In the genomic region with DNA sequence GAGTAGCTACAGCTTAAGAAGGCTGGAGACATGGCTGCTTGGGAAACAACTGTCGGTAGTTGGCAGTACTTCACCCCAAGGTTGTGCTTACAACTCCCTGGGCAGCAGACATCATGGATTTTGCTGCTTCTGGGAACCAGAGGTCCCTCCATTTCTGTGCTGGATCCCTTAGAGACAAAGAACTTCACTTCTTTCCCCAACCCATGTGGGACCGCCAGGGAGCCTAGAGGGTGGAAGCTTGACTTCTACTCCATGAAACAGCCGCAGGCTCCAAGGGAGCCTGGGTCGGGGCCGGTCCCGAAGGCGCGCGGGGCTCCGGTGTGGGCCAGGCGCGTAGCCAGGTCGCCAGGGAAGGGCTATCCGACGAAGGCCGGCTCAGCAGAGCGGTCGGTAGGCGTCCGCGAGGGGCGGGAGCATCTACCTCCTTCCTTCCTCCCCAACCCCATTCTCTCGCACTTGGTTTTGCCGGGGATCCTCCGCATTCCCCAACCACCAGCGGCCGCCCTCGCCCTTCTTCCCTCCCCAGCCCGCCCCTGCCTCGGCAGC, we compare ENCODE assay signal across 8 mouse cellular contexts. TPM values are rescaled to one million over a fixed set of nuclear protein-coding genes. Genes with fewer than 3 reads are reported as not detected.
DNase-seq lines count a peak whose midpoint lies in the region; ATAC-seq and TF ChIP-seq lines count a peak whose summit lies in the region.

No protein-coding gene starts in this region.

- no peaks in the 10 kb centered on the region for H3K9me3 ChIP-seq in embryonic facial prominence, embryonic 12.5 days
- H3K9me3 ChIP-seq in heart, embryonic 10.5 days: no peaks in the 10 kb centered on the region
- no peaks in the 10 kb centered on the region for H3K9me3 ChIP-seq in liver, postnatal 0 days (ENCODE audit: low read length)
- H3K9me3 ChIP-seq in neural tube, embryonic 14.5 days (ENCODE audit: control insufficient read depth, low read length): no peaks in the 10 kb centered on the region

- no peak for TF ChIP-seq EP300 in liver, postnatal 0 days (IDR thresholded peaks at IDR 0.05; ENCODE audit: low read depth)

- WGBS in embryonic facial prominence, embryonic 12.5 days: under 1% methylated on average over 28 of the region's 30 CpGs
- under 1% methylated on average over 30 of the region's 30 CpGs for WGBS in heart, embryonic 10.5 days
- under 1% methylated on average over 21 of the region's 30 CpGs for WGBS in liver, postnatal 0 days (ENCODE audit: insufficient replicate concordance)
- under 1% methylated on average over 27 of the region's 30 CpGs for WGBS in neural tube, embryonic 14.5 days

- peaks cover 28% of the 10 kb centered on the region for H3K4me1 ChIP-seq in embryonic facial prominence, embryonic 12.5 days
- H3K4me1 ChIP-seq in heart, embryonic 10.5 days: peaks cover 31% of the 10 kb centered on the region
- H3K4me1 ChIP-seq in liver, postnatal 0 days (ENCODE audit: insufficient read depth): peaks cover 28% of the 10 kb centered on the region
- peaks cover 19% of the 10 kb centered on the region for H3K4me1 ChIP-seq in neural tube, embryonic 14.5 days (ENCODE audit: control insufficient read depth, insufficient read depth, low read length)

- H3K27ac ChIP-seq in embryonic facial prominence, embryonic 12.5 days: peak overlapping the region; percentile 100
- H3K27ac ChIP-seq in heart, embryonic 10.5 days: peak overlapping the region; percentile 98
- peak overlapping the region; percentile 99 for H3K27ac ChIP-seq in liver, postnatal 0 days (ENCODE audit: low read depth)
- peak overlapping the region; percentile 99 for H3K27ac ChIP-seq in neural tube, embryonic 14.5 days (ENCODE audit: low read depth, low read length)

- H3K4me3 ChIP-seq in embryonic facial prominence, embryonic 12.5 days: peak overlapping the region; percentile 100
- H3K4me3 ChIP-seq in heart, embryonic 10.5 days: peak overlapping the region; percentile 89
- peak overlapping the region; percentile 99 for H3K4me3 ChIP-seq in liver, postnatal 0 days (ENCODE audit: low read depth, low read length)
- H3K4me3 ChIP-seq in neural tube, embryonic 14.5 days (ENCODE audit: low read depth, low read length): peak overlapping the region; percentile 100

- H3K27me3 ChIP-seq in embryonic facial prominence, embryonic 12.5 days: no peaks in the 10 kb centered on the region
- H3K27me3 ChIP-seq in heart, embryonic 10.5 days (ENCODE audit: insufficient read depth, poor library complexity, severe bottlenecking): no peaks in the 10 kb centered on the region
- H3K27me3 ChIP-seq in liver, postnatal 0 days (ENCODE audit: insufficient read depth, low read length): no peaks in the 10 kb centered on the region
- no peaks in the 10 kb centered on the region for H3K27me3 ChIP-seq in neural tube, embryonic 14.5 days (ENCODE audit: control insufficient read depth, insufficient read depth, low read length)

- peak overlapping the region; percentile 94 for H3K4me2 ChIP-seq in embryonic facial prominence, embryonic 12.5 days (replicated peaks)
- peak overlapping the region; percentile 96 for H3K4me2 ChIP-seq in liver, postnatal 0 days (ENCODE audit: low read depth, low read length)
- H3K4me2 ChIP-seq in neural tube, embryonic 14.5 days (ENCODE audit: low read depth, low read length): peak overlapping the region; percentile 94

- ATAC-seq in embryonic facial prominence, embryonic 12.5 days (ENCODE audit: insufficient number of reproducible peaks, insufficient read depth, low FRiP score, low TSS enrichment): peak; percentile 50
- ATAC-seq in liver, postnatal 0 days: peak; percentile 66
- ATAC-seq in neural tube, embryonic 14.5 days (ENCODE audit: low read depth): peak; percentile 58

- H3K36me3 ChIP-seq in embryonic facial prominence, embryonic 12.5 days: peaks cover 13% of the 10 kb centered on the region
- H3K36me3 ChIP-seq in heart, embryonic 10.5 days: peaks cover 13% of the 10 kb centered on the region
- H3K36me3 ChIP-seq in liver, postnatal 0 days (replicated peaks; ENCODE audit: insufficient read depth, low read length): peaks cover 12% of the 10 kb centered on the region
- H3K36me3 ChIP-seq in neural tube, embryonic 14.5 days (ENCODE audit: control insufficient read depth, insufficient read depth, low read length): peaks cover 5% of the 10 kb centered on the region; the same call in 1 of the 2 replicates

- peak; percentile 38; the same call in 1 of the 2 replicates for TF ChIP-seq CTCF in liver, postnatal 0 days (IDR thresholded peaks at IDR 0.05; ENCODE audit: low read depth)

- H3K9ac ChIP-seq in embryonic facial prominence, embryonic 12.5 days: peak overlapping the region; percentile 99
- peak overlapping the region; percentile 99 for H3K9ac ChIP-seq in liver, postnatal 0 days (replicated peaks)
- H3K9ac ChIP-seq in neural tube, embryonic 14.5 days (replicated peaks; ENCODE audit: low read depth, low read length): peak overlapping the region; percentile 100

- peak; percentile 70 for DNase-seq in embryo, embryonic 10 days (ENCODE audit: low spot score)
- DNase-seq in embryo, embryonic 9.5 days (ENCODE audit: extremely low spot score): no peak
- DNase-seq in adrenal gland, adult 2 months: peak; percentile 91
- peak; percentile 88 for DNase-seq in heart, embryonic 10.5 days (ENCODE audit: low spot score)
- DNase-seq in kidney, adult 8-10 months: peak; percentile 76 to 78
- DNase-seq in liver, postnatal 0 days: no peak

RNA-seq across cellular contexts. Expression of a gene that starts 0.8 kb away (rescaled TPM):
- total RNA-seq in adrenal gland, adult 2 months (2021): 10 to 100 TPM; 80.9 to 98.0 TPM
- polyA plus RNA-seq in adrenal gland, adult 2 months (2012; rRNA removed): 63.2 and 65.0 TPM in 2 replicates
- 35.2 and 35.6 TPM in 2 replicates for polyA plus RNA-seq in embryonic facial prominence, embryonic 12.5 days (2016; fragmentation: Nextera tagmentation; extraction: Ambion mirVana)
- 14.0 and 21.6 TPM in 2 replicates for polyA plus RNA-seq in heart, embryonic 10.5 days (2016; fragmentation: Nextera tagmentation; extraction: Ambion mirVana)
- 5.4 and 6.5 TPM in 2 replicates for polyA plus RNA-seq in liver, postnatal 0 days (2015; fragmentation: Nextera tagmentation; extraction: Ambion mirVana)
- 24.2 and 26.9 TPM in 2 replicates for polyA plus RNA-seq in neural tube, embryonic 14.5 days (2014; fragmentation: Nextera tagmentation; extraction: Ambion mirVana)

RNA-seq across cellular contexts. Expression of a gene that starts 10.2 kb away (rescaled TPM):
- total RNA-seq in adrenal gland, adult 2 months (2021): 10 to 100 TPM; 30.0 to 32.3 TPM
- polyA plus RNA-seq in adrenal gland, adult 2 months (2012; rRNA removed): 27.9 and 30.2 TPM in 2 replicates
- 53.9 and 54.0 TPM in 2 replicates for polyA plus RNA-seq in embryonic facial prominence, embryonic 12.5 days (2016; fragmentation: Nextera tagmentation; extraction: Ambion mirVana)
- 29.5 and 37.2 TPM in 2 replicates for polyA plus RNA-seq in heart, embryonic 10.5 days (2016; fragmentation: Nextera tagmentation; extraction: Ambion mirVana)
- 6.7 and 7.0 TPM in 2 replicates for polyA plus RNA-seq in liver, postnatal 0 days (2015; fragmentation: Nextera tagmentation; extraction: Ambion mirVana)
- 47.9 and 54.1 TPM in 2 replicates for polyA plus RNA-seq in neural tube, embryonic 14.5 days (2014; fragmentation: Nextera tagmentation; extraction: Ambion mirVana)

RNA-seq across cellular contexts. Expression of a gene that starts 19.4 kb away (rescaled TPM):
- 100 to 1,000 TPM; 135 to 155 TPM for total RNA-seq in adrenal gland, adult 2 months (2021)
- polyA plus RNA-seq in adrenal gland, adult 2 months (2012; rRNA removed): 404 and 577 TPM in 2 replicates
- polyA plus RNA-seq in embryonic facial prominence, embryonic 12.5 days (2016; fragmentation: Nextera tagmentation; extraction: Ambion mirVana): 1.6 and 1.7 TPM in 2 replicates
- 3.6 and 5.9 TPM in 2 replicates for polyA plus RNA-seq in heart, embryonic 10.5 days (2016; fragmentation: Nextera tagmentation; extraction: Ambion mirVana)
- 2.0 and 4.2 TPM in 2 replicates for polyA plus RNA-seq in liver, postnatal 0 days (2015; fragmentation: Nextera tagmentation; extraction: Ambion mirVana)
- 3.8 and 3.9 TPM in 2 replicates for polyA plus RNA-seq in neural tube, embryonic 14.5 days (2014; fragmentation: Nextera tagmentation; extraction: Ambion mirVana)

RNA-seq across cellular contexts. Expression of a gene that starts 42.0 kb away (rescaled TPM):
- total RNA-seq in adrenal gland, adult 2 months (2021): under 1 TPM; 0.29 to 0.79 TPM
- 1.5 and 1.9 TPM in 2 replicates for polyA plus RNA-seq in adrenal gland, adult 2 months (2012; rRNA removed)
- polyA plus RNA-seq in embryonic facial prominence, embryonic 12.5 days (2016; fragmentation: Nextera tagmentation; extraction: Ambion mirVana): 2.6 and 3.1 TPM in 2 replicates
- polyA plus RNA-seq in heart, embryonic 10.5 days (2016; fragmentation: Nextera tagmentation; extraction: Ambion mirVana): 0.78 and 0.87 TPM in 2 replicates
- polyA plus RNA-seq in liver, postnatal 0 days (2015; fragmentation: Nextera tagmentation; extraction: Ambion mirVana): 0.11 and 0.21 TPM in 2 replicates
- polyA plus RNA-seq in neural tube, embryonic 14.5 days (2014; fragmentation: Nextera tagmentation; extraction: Ambion mirVana): 13.9 and 18.6 TPM in 2 replicates

RNA-seq across cellular contexts. Expression of a gene that starts 54.1 kb away (rescaled TPM):
- 10 to 100 TPM; 84.6 to 86.1 TPM for total RNA-seq in adrenal gland, adult 2 months (2021)
- 105 and 132 TPM in 2 replicates for polyA plus RNA-seq in adrenal gland, adult 2 months (2012; rRNA removed)
- polyA plus RNA-seq in embryonic facial prominence, embryonic 12.5 days (2016; fragmentation: Nextera tagmentation; extraction: Ambion mirVana): 29.1 and 34.3 TPM in 2 replicates
- polyA plus RNA-seq in heart, embryonic 10.5 days (2016; fragmentation: Nextera tagmentation; extraction: Ambion mirVana): 19.2 and 23.2 TPM in 2 replicates
- polyA plus RNA-seq in liver, postnatal 0 days (2015; fragmentation: Nextera tagmentation; extraction: Ambion mirVana): 5.1 and 6.1 TPM in 2 replicates
- polyA plus RNA-seq in neural tube, embryonic 14.5 days (2014; fragmentation: Nextera tagmentation; extraction: Ambion mirVana): 148 and 186 TPM in 2 replicates

Comparison
In these comparisons a context has a peak if more than half of its experiments do, and no peak if none do; other contexts are left out.
1. DNase-seq: peak in embryo, embryonic 10 days (single experiment), adrenal gland, adult 2 months (single experiment), heart, embryonic 10.5 days (single experiment) and kidney, adult 8-10 months (2 of 2); none in embryo, embryonic 9.5 days (single experiment) and liver, postnatal 0 days (single experiment).
2. RNA of a gene that starts 19.4 kb away (polyA plus RNA-seq): 404 to 577 TPM in adrenal gland, adult 2 months; 2.0 to 4.2 TPM in liver, postnatal 0 days, 3.8 to 3.9 TPM in neural tube, embryonic 14.5 days, 3.6 to 5.9 TPM in heart, embryonic 10.5 days and 1.6 to 1.7 TPM in embryonic facial prominence, embryonic 12.5 days; every median in the first group is over 10 times any median in the second.
3. Peak in every context shown above with its lines, with median percentiles within 50 percentile points of each other: ATAC-seq, H3K27ac ChIP-seq, H3K4me2 ChIP-seq, H3K4me3 ChIP-seq and H3K9ac ChIP-seq.